Mouse (Mus musculus) heart, adult 2 months (tissue): ENCODE measurements around the gene Slc39a11. TPM values are rescaled to one million over a fixed set of nuclear protein-coding genes. Genes with fewer than 3 reads are reported as not detected.
"Not testable (repeated sequence)": the region's sequence is repeated elsewhere in the genome, so short reads cannot be mapped to it uniquely, and the experiment has no call there.

Experiments
- DNase-seq, 2 experiments: peaks; one replicate each; pipeline ENCODE4 v3.0.0; 2021
- H3K27ac ChIP-seq: fragments of 200-600 bp; 2 replicates; pipeline ENCODE4 v1.8.1; 2022
- H3K27me3 ChIP-seq: fragments of 200-500 bp; 2 replicates; pipeline ENCODE4 v1.6.1; 2012; ENCODE audit warnings: mild to moderate bottlenecking, low read length, inconsistent platforms, mixed read lengths; ENCODE audit not compliant: control insufficient read depth, insufficient read depth
- H3K36me3 ChIP-seq: fragments of 200-500 bp; 2 replicates; pipeline ENCODE4 v1.6.1; 2012; ENCODE audit warnings: low read length, inconsistent platforms; ENCODE audit not compliant: control insufficient read depth, insufficient read depth
- H3K4me1 ChIP-seq: fragments of 200-500 bp; 2 replicates; pipeline ENCODE4 v1.6.1; 2011; ENCODE audit warnings: low read length; ENCODE audit not compliant: control insufficient read depth, insufficient read depth
- H3K4me3 ChIP-seq: fragments of 200-600 bp; 2 replicates; pipeline ENCODE4 v1.8.1; 2022
- H3K79me2 ChIP-seq: fragments of 200-500 bp; replicated peaks from 2 replicates; pipeline ENCODE4 v1.6.1; 2012; ENCODE audit warnings: mild to moderate bottlenecking, inconsistent platforms, low read length, moderate library complexity, mixed read lengths; ENCODE audit not compliant: control insufficient read depth, insufficient read depth
- H3K9ac ChIP-seq: fragments of 200-500 bp; 2 replicates; pipeline ENCODE4 v1.6.1; 2012; ENCODE audit warnings: low read depth, mild to moderate bottlenecking, control low read depth, inconsistent platforms, low read length, mixed read lengths
- CTCF ChIP-seq: fragments of 200-600 bp; IDR thresholded peaks from 2 replicates; pipeline ENCODE4 v1.8.1; 2022; ENCODE audit warnings: antibody characterized with exemption, mild to moderate bottlenecking, moderate library complexity
- EP300 ChIP-seq: fragments of 200-500 bp; IDR thresholded peaks from 2 replicates; pipeline ENCODE4 v1.6.1; 2011; ENCODE audit warnings: low read depth, low read length, control low read depth; ENCODE audit not compliant: insufficient read depth
- POLR2A ChIP-seq: fragments of 200-500 bp; IDR thresholded peaks from 2 replicates; pipeline ENCODE4 v1.6.1; 2011; ENCODE audit warnings: mild to moderate bottlenecking, low read depth, low read length, control low read depth; ENCODE audit not compliant: insufficient read depth
- WGBS: fragments of 180-500 bp; shearing (Covaris S2); methylation state at CpG from one replicate; pipeline ENCODE4 v1.1.7; 2018; 5-methylcytosine and 5-hydroxymethylcytosine counted together
- intact Hi-C: fragments of 180-260 bp; cut with DNase I; formaldehyde crosslinking; loops from one replicate; pipeline ENCODE4 v1.15.1; 2025
- polyA plus RNA-seq: library from polyadenylated mRNA; depleted of rRNA; stranded (reverse); fragments of >200 nt; gene quantifications from 2 replicates; pipeline ENCODE4 v1.2.3, GENCODE M21; 2012
- total RNA-seq, 2 experiments: library from RNA; stranded (reverse); gene quantifications; 2 replicates each; pipeline ENCODE4 v1.2.3; 2021

Gene Slc39a11
- total and polyA plus RNA-seq, 3 experiments, result 2.6 to 5.6 (median 2.7) TPM

DNA sequence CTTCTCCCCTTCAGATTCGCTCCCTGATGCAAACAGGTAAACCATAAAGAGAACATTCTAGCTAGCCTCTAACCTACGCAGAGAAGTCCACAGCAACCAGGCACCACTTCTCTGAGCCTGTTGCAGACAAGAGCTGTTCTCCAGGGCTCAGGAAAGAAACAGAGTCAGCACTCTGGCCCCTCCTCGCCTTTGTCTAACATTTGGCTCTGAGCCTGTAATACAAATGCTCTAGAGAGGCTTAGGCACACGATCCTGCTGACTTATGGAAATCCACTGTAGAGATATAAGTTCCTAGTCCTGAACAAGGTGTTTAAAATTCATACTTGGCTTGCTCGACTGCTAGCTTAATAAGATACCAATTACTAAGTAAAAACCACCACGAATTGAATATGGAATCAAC, 77.2 kb downstream of the Slc39a11 start:
- no peak for TF ChIP-seq CTCF
- no peak for TF ChIP-seq POLR2A
- TF ChIP-seq EP300, result no peak
- Histone ChIP-seq H3K27me3 (no peaks in the 10 kb centered on the region), H3K9ac (no peak overlapping the region), H3K27ac (no peak overlapping the region), H3K4me3 (no peak overlapping the region), H3K4me1 (no peaks in the 10 kb centered on the region), H3K36me3 (no peaks in the 10 kb centered on the region), H3K79me2 (no peaks in the 10 kb centered on the region)
- DNase-seq, result no peak
- WGBS, result 49% methylated on average over 6 of the region's 6 CpGs
- intact Hi-C loops, result no loop called here

DNA sequence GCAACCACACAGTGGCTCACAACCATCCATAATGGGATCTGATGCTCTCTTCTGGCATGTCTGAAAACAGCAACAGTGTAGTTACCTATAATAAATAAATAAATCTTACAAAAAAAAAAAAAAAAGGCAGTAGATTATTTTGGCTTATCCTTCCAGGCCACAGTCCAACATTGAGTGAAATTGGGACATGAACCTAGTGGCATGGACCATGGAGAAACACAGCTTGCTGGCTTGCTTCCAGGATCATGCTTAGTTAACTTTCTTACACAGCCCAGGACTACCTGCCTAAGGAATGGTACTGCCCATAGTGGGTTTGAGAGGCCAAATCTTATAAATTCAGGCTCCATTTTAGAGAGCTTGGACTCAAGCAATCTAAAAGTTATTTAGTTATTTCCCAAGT, 78.3 kb downstream of the Slc39a11 start:
- H3K79me2 ChIP-seq, result no peaks in the 10 kb centered on the region
- H3K4me1 ChIP-seq, result no peaks in the 10 kb centered on the region
- H3K4me3 ChIP-seq, result no peak overlapping the region
- intact Hi-C loops, result no loop called here
- no peak overlapping the region for H3K9ac ChIP-seq
- no peak for TF ChIP-seq CTCF
- TF ChIP-seq POLR2A, result no peak
- no peak for TF ChIP-seq EP300
- H3K27me3 ChIP-seq, result no peaks in the 10 kb centered on the region
- H3K27ac ChIP-seq, result no peak overlapping the region
- no peak for DNase-seq
- H3K36me3 ChIP-seq, result no peaks in the 10 kb centered on the region

- WGBS, result 65% methylated on average over 1 of the region's 1 CpGs
- no peak for DNase-seq
- H3K79me2 ChIP-seq, result no peaks in the 10 kb centered on the region
- H3K9ac ChIP-seq, result no peak overlapping the region
- H3K4me3 ChIP-seq, result no peak overlapping the region
- H3K27me3 ChIP-seq, result no peaks in the 10 kb centered on the region
- no peak overlapping the region for H3K27ac ChIP-seq
- H3K36me3 ChIP-seq, result no peaks in the 10 kb centered on the region
- TF ChIP-seq EP300 (no peak), CTCF (no peak), POLR2A (no peak)
- peaks cover 2% of the 10 kb centered on the region for H3K4me1 ChIP-seq
- intact Hi-C loops, result no loop called here
These were observed 80.9 kb downstream of the Slc39a11 start for GRCm38 (mm10) chr11:113568999-113569398.

GRCm38 (mm10) chr11:113567926-113568325, 82.0 kb downstream of the Slc39a11 start:
- WGBS, result 72% methylated on average over 2 of the region's 2 CpGs

DNA sequence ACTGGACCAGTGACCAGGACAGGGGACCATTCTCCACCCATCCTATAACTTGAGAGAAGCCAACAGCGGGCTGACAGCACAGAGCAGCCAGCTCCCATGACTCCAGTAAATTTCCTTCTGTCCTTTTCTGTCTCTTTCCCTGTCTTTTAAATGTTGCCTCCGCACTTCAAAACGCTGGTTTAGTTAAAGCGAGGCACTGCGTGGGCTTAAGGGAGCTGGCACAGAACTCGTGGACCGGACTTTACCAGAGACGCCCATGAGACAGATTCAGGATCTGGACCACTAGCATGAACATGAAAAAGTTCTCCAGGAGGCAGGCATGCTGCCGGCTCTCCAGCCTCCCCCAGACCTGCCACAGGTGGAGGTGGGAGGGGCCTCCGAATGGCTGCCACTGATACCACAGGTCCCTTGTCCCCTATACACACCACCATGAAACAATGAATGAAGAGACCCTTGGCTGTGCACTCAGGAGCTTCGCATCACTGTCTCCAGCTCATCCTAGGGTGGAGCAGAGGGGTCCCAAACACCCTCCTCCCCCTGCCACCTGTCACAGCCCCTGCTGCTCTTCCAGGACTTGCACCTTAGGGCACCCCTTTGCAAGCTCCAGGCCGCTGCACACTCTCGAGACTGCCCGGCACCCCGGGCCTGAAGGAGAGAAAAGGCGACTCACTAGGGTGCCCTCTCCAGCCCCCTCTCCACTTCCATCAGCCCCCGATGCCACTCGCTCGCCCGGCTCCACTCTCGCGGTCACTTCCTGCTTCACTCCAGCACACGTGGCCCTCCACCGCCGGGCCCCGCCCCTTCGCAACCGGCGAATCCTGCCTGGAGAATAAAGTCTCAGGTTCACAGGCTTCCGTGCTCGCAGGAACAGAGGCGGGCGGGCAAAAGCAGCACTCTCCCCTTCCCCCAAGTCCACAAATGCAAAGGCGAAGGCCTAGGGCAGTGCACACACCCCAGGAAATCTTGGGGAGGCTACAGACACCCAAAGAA, 84.6 kb downstream of the Slc39a11 start:
- DNase-seq, result peak; percentile 82 to 83
- H3K4me3 ChIP-seq, result peak overlapping the region; percentile 51
- intact Hi-C loops, result no loop called here
- H3K27me3 ChIP-seq, result no peaks in the 10 kb centered on the region
- peaks cover 2% of the 10 kb centered on the region for H3K4me1 ChIP-seq
- 11% methylated on average over 34 of the region's 34 CpGs for WGBS
- H3K9ac ChIP-seq, result peak overlapping the region; percentile 66
- no peak overlapping the region for H3K27ac ChIP-seq
- no peaks in the 10 kb centered on the region for H3K36me3 ChIP-seq
- TF ChIP-seq EP300 (0 out of 2 replicates have a peak, but pooled peaks have one; percentile 14), POLR2A (no peak), CTCF (no peak)
- no peaks in the 10 kb centered on the region for H3K79me2 ChIP-seq

More at GRCm38 (mm10) chr11:113567926-113568325, 82.0 kb downstream of the Slc39a11 start:
- H3K36me3 ChIP-seq, H3K79me2 ChIP-seq, H3K27me3 ChIP-seq, H3K4me1 ChIP-seq, H3K27ac ChIP-seq, intact Hi-C loops, DNase-seq, H3K4me3 ChIP-seq, H3K9ac ChIP-seq: not testable (repeated sequence)

GRCm38 (mm10) chr11:113562326-113562725, 87.6 kb downstream of the Slc39a11 start:
- Histone ChIP-seq H3K4me3 (no peak overlapping the region), H3K79me2 (no peaks in the 10 kb centered on the region), H3K9ac (no peak overlapping the region), H3K27me3 (no peaks in the 10 kb centered on the region), H3K36me3 (no peaks in the 10 kb centered on the region), H3K27ac (no peak overlapping the region), H3K4me1 (peaks cover 2% of the 10 kb centered on the region)
- DNase-seq, result no peak
- intact Hi-C loops, result no loop called here
- 91% methylated on average over 8 of the region's 8 CpGs for WGBS
- no peak for TF ChIP-seq CTCF
